Mouse (Mus musculus): ENCODE data around the gene Mapkapk3. TPM values are rescaled to one million over a fixed set of nuclear protein-coding genes. Genes with fewer than 3 reads are reported as not detected.

Mapkapk3 gene
- total RNA-seq, 1 experiment from 2014 or later: 56.8 TPM

GRCm38 (mm10) chr9:107263912-107264311 is 25.8 kb downstream of the Mapkapk3 start:
- peak; percentile 76 for DNase-seq

- no peak for DNase-seq
Observed at GRCm38 (mm10) chr9:107262375-107262774, 27.3 kb downstream of the Mapkapk3 start.

- DNase-seq: no peak
Observed at GRCm38 (mm10) chr9:107261792-107262191, 27.9 kb downstream of the Mapkapk3 start.

- DNase-seq: no peak
Observed at GRCm38 (mm10) chr9:107260836-107261235, 28.8 kb downstream of the Mapkapk3 start.

- DNase-seq: no peak
Observed at GRCm38 (mm10) chr9:107260429-107260828, 29.2 kb downstream of the Mapkapk3 start.

GRCm38 (mm10) chr9:107259571-107259970 is 30.1 kb downstream of the Mapkapk3 start:
- DNase-seq: no peak

GRCm38 (mm10) chr9:107255596-107255995 is 34.1 kb downstream of the Mapkapk3 start:
- no peak for DNase-seq

- DNase-seq: no peak
Observed at GRCm38 (mm10) chr9:107254925-107255324, 34.8 kb downstream of the Mapkapk3 start.

GRCm38 (mm10) chr9:107254476-107254875 is 35.2 kb downstream of the Mapkapk3 start:
- peak; percentile 46 for DNase-seq

- no peak for DNase-seq
Observed at GRCm38 (mm10) chr9:107252164-107252563, 37.5 kb downstream of the Mapkapk3 start.

- no peak for DNase-seq
Observed at GRCm38 (mm10) chr9:107250416-107251337, 39.0 kb downstream of the Mapkapk3 start.

GRCm38 (mm10) chr9:107249154-107249553 is 40.5 kb downstream of the Mapkapk3 start:
- no peak for DNase-seq

- no peak for DNase-seq
Observed at GRCm38 (mm10) chr9:107246170-107246569, 43.5 kb downstream of the Mapkapk3 start.

GRCm38 (mm10) chr9:107245311-107245710 is 44.4 kb downstream of the Mapkapk3 start:
- no peak for DNase-seq

GRCm38 (mm10) chr9:107236151-107236550 is 53.5 kb downstream of the Mapkapk3 start:
- DNase-seq: no peak

- no peak for DNase-seq
Observed at GRCm38 (mm10) chr9:107235261-107235660, 54.4 kb downstream of the Mapkapk3 start.

GRCm38 (mm10) chr9:107232140-107232539 is 57.5 kb downstream of the Mapkapk3 start:
- DNase-seq: no peak

GRCm38 (mm10) chr9:107231539-107232139 is 58.0 kb downstream of the Mapkapk3 start, which contains the start of gene Dock3:
Dock3 (minus strand) TSS chr9:107231909.
- DNase-seq: peak; percentile 76

GRCm38 (mm10) chr9:107230991-107231538 is 58.6 kb downstream of the Mapkapk3 start:
- peak; percentile 58 for DNase-seq

GRCm38 (mm10) chr9:107224597-107224996 is 65.1 kb downstream of the Mapkapk3 start:
- no peak for DNase-seq

All from adrenal gland, postnatal 25 days (tissue).